Mouse (Mus musculus) MEL (cell line): Measurements from ENCODE around the gene Cap1. TPM values are rescaled to one million over a fixed set of nuclear protein-coding genes. Genes with fewer than 3 reads are reported as not detected.

Experiments
- DNase-seq: peaks from one replicate; pipeline ENCODE4 v3.0.0; 2011; ENCODE audit warnings: low read depth, low spot score
- H3K27ac ChIP-seq: 2 replicates; pipeline ENCODE4 v1.5.1; 2012; ENCODE audit warnings: low read depth, mild to moderate bottlenecking, control low read depth, low read length, moderate library complexity; ENCODE audit not compliant: control insufficient read depth
- H3K27me3 ChIP-seq, 2 experiments: fragments of 150-350 bp in 1 of 2; sonication (generic) in 1 of 2; 2 replicates each; pipeline ENCODE4 v1.6.1; 2012; ENCODE audit warnings: low read length in 2 of 2, mild to moderate bottlenecking in 2 of 2, improper control_type of control experiment in 1 of 2, moderate library complexity in 1 of 2; ENCODE audit not compliant: insufficient read depth in 2 of 2, control insufficient read depth in 1 of 2
- H3K36me3 ChIP-seq, 2 experiments: 2 replicates each; pipeline ENCODE4 v1.6.1; 2012 to 2014; ENCODE audit warnings: low read length in 2 of 2, improper control_type of control experiment in 1 of 2, inconsistent platforms in 1 of 2, mild to moderate bottlenecking in 1 of 2; ENCODE audit not compliant: insufficient read depth in 2 of 2, control insufficient read depth in 1 of 2
- H3K4me1 ChIP-seq, 2 experiments: fragments of 150-350 bp in 1 of 2; sonication (generic) in 1 of 2; 2 replicates each; pipeline ENCODE4 v1.6.1; 2012; ENCODE audit warnings: low read length in 2 of 2, improper control_type of control experiment in 1 of 2, mild to moderate bottlenecking in 1 of 2; ENCODE audit not compliant: insufficient read depth in 2 of 2, control insufficient read depth in 1 of 2
- H3K4me3 ChIP-seq, 2 experiments: fragments of 150-350 bp in 1 of 2; sonication (generic) in 1 of 2; 2 replicates each; pipeline ENCODE4 v1.5.1; 2012; ENCODE audit warnings: low read depth in 2 of 2, low read length in 2 of 2, mild to moderate bottlenecking in 2 of 2, moderate library complexity in 2 of 2, control low read depth in 1 of 2, improper control_type of control experiment in 1 of 2; ENCODE audit not compliant: control insufficient read depth in 1 of 2, insufficient read depth in 1 of 2
- H3K79me2 ChIP-seq: 2 replicates; pipeline ENCODE4 v1.6.1; 2012; ENCODE audit warnings: mild to moderate bottlenecking, low read length, moderate library complexity; ENCODE audit not compliant: control insufficient read depth, poor library complexity, insufficient read depth
- H3K9ac ChIP-seq: 2 replicates; pipeline ENCODE4 v1.6.1; 2012; ENCODE audit warnings: low read depth, mild to moderate bottlenecking, control low read depth, low read length, moderate library complexity; ENCODE audit not compliant: control insufficient read depth, poor library complexity, severe bottlenecking
- H3K9me3 ChIP-seq: fragments of 150-350 bp; sonication (generic); replicated peaks from 2 replicates; pipeline ENCODE4 v1.6.1; 2012; ENCODE audit warnings: mild to moderate bottlenecking, low read length, improper control_type of control experiment, moderate library complexity; ENCODE audit not compliant: insufficient read depth
- BHLHE40 ChIP-seq: IDR thresholded peaks from 2 replicates; pipeline ENCODE4 v1.6.1; 2012; ENCODE audit warnings: low read depth, mild to moderate bottlenecking, inconsistent platforms, low read length, improper control_type of control experiment, borderline replicate concordance
- CHD1 ChIP-seq: IDR thresholded peaks from 2 replicates; pipeline ENCODE4 v1.6.1; 2012; ENCODE audit warnings: low read depth, mild to moderate bottlenecking, inconsistent platforms, low read length, improper control_type of control experiment
- CTCF ChIP-seq, 3 experiments: IDR thresholded peaks in 2 of 3; conservative IDR thresholded peaks in 1 of 3; 2 replicates each; pipeline ENCODE4 v1.5.1; 2011 to 2012; ENCODE audit warnings: low read length in 3 of 3, low read depth in 2 of 3, mild to moderate bottlenecking in 2 of 3, improper control_type of control experiment in 1 of 3, inconsistent platforms in 1 of 3, mixed read lengths in 1 of 3, moderate library complexity in 1 of 3; ENCODE audit not compliant: control insufficient read depth in 1 of 3, insufficient read depth in 1 of 3, poor library complexity in 1 of 3, severe bottlenecking in 1 of 3
- E2F4 ChIP-seq: IDR thresholded peaks from 2 replicates; pipeline ENCODE4 v1.6.1; 2011; ENCODE audit warnings: low read depth, low read length, improper control_type of control experiment, borderline replicate concordance
- ELF1 ChIP-seq: IDR thresholded peaks from 2 replicates; pipeline ENCODE4 v1.6.1; 2014; ENCODE audit warnings: low read depth, mild to moderate bottlenecking, inconsistent platforms, low read length, improper control_type of control experiment, moderate library complexity
- ETS1 ChIP-seq: IDR thresholded peaks from 2 replicates; pipeline ENCODE4 v1.6.1; 2012; ENCODE audit warnings: low read depth, mild to moderate bottlenecking, inconsistent platforms, low read length, improper control_type of control experiment, moderate library complexity
- GABPA ChIP-seq: IDR thresholded peaks from 2 replicates; pipeline ENCODE4 v1.6.1; 2012; ENCODE audit warnings: low read depth, mild to moderate bottlenecking, inconsistent platforms, low read length, improper control_type of control experiment, moderate library complexity
- HCFC1 ChIP-seq: IDR thresholded peaks from 2 replicates; pipeline ENCODE4 v1.6.1; 2012; ENCODE audit warnings: low read depth, mild to moderate bottlenecking, inconsistent platforms, low read length, improper control_type of control experiment, moderate library complexity
- JUND ChIP-seq: IDR thresholded peaks from 2 replicates; pipeline ENCODE4 v1.6.1; 2011; ENCODE audit warnings: low read depth, mild to moderate bottlenecking, improper control_type of control experiment, low read length
- KAT2A ChIP-seq: conservative IDR thresholded peaks from 2 replicates; pipeline ENCODE4 v1.6.1; 2012; ENCODE audit warnings: low read depth, low read length, improper control_type of control experiment, inconsistent platforms
- MAFK ChIP-seq: IDR thresholded peaks from 2 replicates; pipeline ENCODE4 v1.6.1; 2011; ENCODE audit warnings: low read depth, mild to moderate bottlenecking, low read length, improper control_type of control experiment, borderline replicate concordance
- MAX ChIP-seq: IDR thresholded peaks from 2 replicates; pipeline ENCODE4 v1.6.1; 2011; ENCODE audit warnings: low read length, improper control_type of control experiment
- MAZ ChIP-seq: IDR thresholded peaks from 2 replicates; pipeline ENCODE4 v1.6.1; 2012; ENCODE audit warnings: low read depth, mild to moderate bottlenecking, inconsistent platforms, low read length, improper control_type of control experiment
- MXI1 ChIP-seq: IDR thresholded peaks from 2 replicates; pipeline ENCODE4 v1.6.1; 2011; ENCODE audit warnings: mild to moderate bottlenecking, low read depth, low read length, improper control_type of control experiment
- MYC ChIP-seq: IDR thresholded peaks from 2 replicates; pipeline ENCODE4 v1.6.1; 2011; ENCODE audit warnings: low read depth, mild to moderate bottlenecking, low read length, improper control_type of control experiment, moderate library complexity
- NELFE ChIP-seq: IDR thresholded peaks from 2 replicates; pipeline ENCODE4 v1.6.1; 2011; ENCODE audit warnings: low read depth, low read length, improper control_type of control experiment
- NRF1 ChIP-seq: IDR thresholded peaks from 2 replicates; pipeline ENCODE4 v1.6.1; 2014; ENCODE audit warnings: low read depth, mild to moderate bottlenecking, inconsistent platforms, low read length, improper control_type of control experiment, moderate library complexity; ENCODE audit not compliant: poor library complexity, insufficient read depth, severe bottlenecking
- POLR2A ChIP-seq, 2 experiments: IDR thresholded peaks; 2 replicates each; pipeline ENCODE4 v1.6.1; 2011 to 2012; ENCODE audit warnings: low read length in 2 of 2, mild to moderate bottlenecking in 2 of 2, control low read depth in 1 of 2, improper control_type of control experiment in 1 of 2, low read depth in 1 of 2, moderate library complexity in 1 of 2; ENCODE audit not compliant: control insufficient read depth in 1 of 2, insufficient read depth in 1 of 2, poor library complexity in 1 of 2
- POLR2AphosphoS2 ChIP-seq: IDR thresholded peaks from 2 replicates; pipeline ENCODE4 v1.6.1; 2011; ENCODE audit warnings: low read length, improper control_type of control experiment
- POLR2AphosphoS5 ChIP-seq: IDR thresholded peaks from 2 replicates; pipeline ENCODE4 v1.6.1; 2012; ENCODE audit warnings: low read depth, borderline replicate concordance, mild to moderate bottlenecking, inconsistent platforms, low read length, moderate library complexity, mixed read lengths
- RCOR1 ChIP-seq: IDR thresholded peaks from 2 replicates; pipeline ENCODE4 v1.6.1; 2012; ENCODE audit warnings: low read depth, mild to moderate bottlenecking, inconsistent platforms, low read length, improper control_type of control experiment
- SIN3A ChIP-seq: IDR thresholded peaks from 2 replicates; pipeline ENCODE4 v1.6.1; 2012; ENCODE audit warnings: low read length, improper control_type of control experiment, inconsistent platforms
- SMC3 ChIP-seq: IDR thresholded peaks from 2 replicates; pipeline ENCODE4 v1.6.1; 2011; ENCODE audit warnings: low read depth, low read length, improper control_type of control experiment
- TAL1 ChIP-seq: IDR thresholded peaks from 2 replicates; pipeline ENCODE4 v1.6.1; 2012; ENCODE audit warnings: mild to moderate bottlenecking, inconsistent platforms, low read length, moderate library complexity, mixed read lengths
- USF1 ChIP-seq: IDR thresholded peaks from 2 replicates; pipeline ENCODE4 v1.6.1; 2014; ENCODE audit warnings: low read depth, mild to moderate bottlenecking, inconsistent platforms, low read length, improper control_type of control experiment, moderate library complexity
- ZC3H11A ChIP-seq: IDR thresholded peaks from 2 replicates; pipeline ENCODE4 v1.6.1; 2012; ENCODE audit warnings: low read depth, mild to moderate bottlenecking, inconsistent platforms, low read length, improper control_type of control experiment
- ZMIZ1 ChIP-seq: IDR thresholded peaks from 2 replicates; pipeline ENCODE4 v1.6.1; 2012; ENCODE audit warnings: low read depth, mild to moderate bottlenecking, inconsistent platforms, low read length, improper control_type of control experiment, moderate library complexity
- ZNF384 ChIP-seq: IDR thresholded peaks from 2 replicates; pipeline ENCODE4 v1.6.1; 2012; ENCODE audit warnings: low read depth, mild to moderate bottlenecking, inconsistent platforms, low read length, improper control_type of control experiment
- polyA plus RNA-seq, 2 experiments: library from polyadenylated mRNA; stranded (reverse) in 1 of 2; unstranded in 1 of 2; fragments of >175 nt in 1 of 2; fragments of >200 nt in 1 of 2; gene quantifications; 2 replicates each; pipeline versions ENCODE4 v1.2.1 to v1.2.4; 2012; ENCODE audit warnings: low replicate concordance in 2 of 2, low read depth in 1 of 2; ENCODE audit not compliant: insufficient read length in 2 of 2, insufficient read depth in 1 of 2, missing spikeins in 1 of 2
- total RNA-seq: library from RNA; depleted of rRNA; stranded (reverse); fragments of 300-350 nt; gene quantifications from 2 replicates; pipeline ENCODE4 v1.2.3, GENCODE M21; 2012

Gene Cap1
- total and polyA plus RNA-seq, 3 experiments = 68.3 to 134 TPM; not detected in 1

DNA sequence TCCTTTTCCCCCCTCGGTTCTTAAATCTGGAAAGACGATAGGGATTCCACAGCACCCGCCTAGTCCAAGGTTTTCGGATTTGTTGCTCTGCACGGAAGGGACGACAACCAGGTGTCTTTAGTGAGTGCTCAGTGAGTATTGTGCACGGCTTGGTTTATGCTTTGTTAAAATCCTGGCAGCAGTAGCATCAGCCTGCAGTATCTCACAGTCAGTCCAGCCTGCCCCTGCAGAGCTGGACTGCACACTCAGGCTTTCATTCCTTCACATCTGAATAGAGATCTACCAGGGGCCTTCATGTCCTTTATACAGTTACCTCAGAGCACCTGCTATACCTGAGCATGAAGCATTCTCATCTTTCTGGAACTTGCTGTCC lies 49.5 kb downstream of the Cap1 start:
- Histone ChIP-seq H3K27me3 (no peaks in the 10 kb centered on the region), H3K79me2 (peaks cover 5% of the 10 kb centered on the region), H3K36me3 (peaks cover 0 to 18% of the 10 kb centered on the region in 2 experiments; a peak in 2 of 4 replicates), H3K9me3 (no peaks in the 10 kb centered on the region), H3K27ac (peak overlapping the region; percentile 21; the same call in 1 of the 2 replicates), H3K9ac (peak overlapping the region; percentile 83), H3K4me3 (peak overlapping the region; percentile 94 to 97), H3K4me1 (peaks cover 0 to 21% of the 10 kb centered on the region in 2 experiments; a peak in 2 of 4 replicates)
- DNase-seq = no peak
- TF ChIP-seq ETS1 (no peak), NELFE (no peak), POLR2AphosphoS2 (no peak), E2F4 (no peak), HCFC1 (no peak), POLR2A (IDR thresholded peaks at IDR 0.05; ENCODE audit: control insufficient read depth in 1 of 2, insufficient read depth in 1 of 2, low read depth in 1 of 2, low read length in 2 of 2, poor library complexity in 1 of 2) (0 out of 4 replicates have a peak, but pooled peaks of 1 of the 2 experiments have one; percentile 10), ZMIZ1 (no peak), USF1 (no peak), JUND (no peak), TAL1 (no peak), ELF1 (no peak), KAT2A (no peak), SIN3A (peak; percentile 1; the same call in 1 of the 2 replicates), NRF1 (no peak), MAX (no peak), MAFK (no peak), ZC3H11A (no peak)

- H3K27ac ChIP-seq = peak within 1 kb of the TSS; percentile 73
- peaks cover 0 to 21% of the 10 kb centered on the region in 2 experiments; a peak in 2 of 4 replicates for H3K4me1 ChIP-seq
- peaks cover 0 to 18% of the 10 kb centered on the region in 2 experiments; a peak in 2 of 4 replicates for H3K36me3 ChIP-seq
- peak within 1 kb of the TSS; percentile 83 for H3K9ac ChIP-seq
- peak within 1 kb of the TSS; percentile 94 to 97 for H3K4me3 ChIP-seq
- H3K9me3 ChIP-seq = no peaks in the 10 kb centered on the region
- DNase-seq = peak; percentile 92
- peaks cover 5% of the 10 kb centered on the region for H3K79me2 ChIP-seq
- H3K27me3 ChIP-seq = no peaks in the 10 kb centered on the region
- TF ChIP-seq POLR2AphosphoS2 (peak; percentile 48; the same call in 1 of the 2 replicates), CHD1 (no peak), CTCF (IDR thresholded peaks at IDR 0.05 in 2 of 3, conservative IDR thresholded peaks at IDR 0.05 in 1 of 3; ENCODE audit: control insufficient read depth in 1 of 3, insufficient read depth in 1 of 3, low read depth in 2 of 3, low read length in 3 of 3, poor library complexity in 1 of 3, severe bottlenecking in 1 of 3) (no peak; a peak in 1 of 6 replicates), KAT2A (no peak; the same call in 1 of the 2 replicates), ZNF384 (no peak), ZC3H11A (no peak), SMC3 (no peak), RCOR1 (no peak), BHLHE40 (peak; percentile 20; the same call in 1 of the 2 replicates), NELFE (peak; percentile 68), USF1 (peak; percentile 97), MAZ (no peak), MAFK (no peak), MXI1 (peak; percentile 86), ELF1 (0 out of 2 replicates have a peak, but pooled peaks have one; percentile 32), MYC (no peak), GABPA (no peak), HCFC1 (peak; percentile 86), POLR2AphosphoS5 (no peak), TAL1 (no peak), NRF1 (peak; percentile 68), SIN3A (peak; percentile 97)
Observed at GRCm38 (mm10) chr4:122835530-122836402, 50.1 kb downstream of the Cap1 start, which contains the start of gene Ppt1. Gene Ppt1, plus strand, starts transcription at chr4:122836242.
